Mouse (Mus musculus) limb, embryonic 15.5 days (tissue): ENCODE data around the gene Ttll13. TPM values are rescaled to one million over a fixed set of nuclear protein-coding genes. Genes with fewer than 3 reads are reported as not detected.

Experiments
- ATAC-seq: fragments of 200-750 bp; cut with Nextera tagmentation; 2 replicates; pipeline ENCODE4 v1.8.0; 2017; ENCODE audit warnings: low read depth, moderate TSS enrichment; ENCODE audit not compliant: insufficient number of reproducible peaks, low FRiP score, low TSS enrichment
- H3K27ac ChIP-seq: fragments of 300-500 bp; sonication (generic); 2 replicates; pipeline ENCODE4 v1.5.1; 2015; ENCODE audit warnings: moderate library complexity, mild to moderate bottlenecking, inconsistent platforms
- H3K27me3 ChIP-seq: fragments of 300-500 bp; sonication (generic); 2 replicates; pipeline ENCODE4 v1.6.1; 2015; ENCODE audit warnings: inconsistent platforms
- H3K36me3 ChIP-seq: fragments of 300-500 bp; sonication (generic); 2 replicates; pipeline ENCODE4 v1.6.1; 2015; ENCODE audit warnings: inconsistent platforms
- H3K4me1 ChIP-seq: fragments of 300-500 bp; sonication (generic); 2 replicates; pipeline ENCODE4 v1.6.1; 2015; ENCODE audit warnings: inconsistent platforms
- H3K4me2 ChIP-seq: fragments of 300-500 bp; sonication (generic); 2 replicates; pipeline ENCODE4 v1.6.1; 2015; ENCODE audit warnings: mild to moderate bottlenecking, inconsistent platforms
- H3K4me3 ChIP-seq: fragments of 300-500 bp; sonication (generic); 2 replicates; pipeline ENCODE4 v1.5.1; 2015; ENCODE audit warnings: mild to moderate bottlenecking, inconsistent platforms
- H3K9ac ChIP-seq: fragments of 300-500 bp; sonication (generic); 2 replicates; pipeline ENCODE4 v1.6.1; 2015; ENCODE audit warnings: inconsistent platforms
- H3K9me3 ChIP-seq: fragments of 300-500 bp; sonication (generic); 2 replicates; pipeline ENCODE4 v1.6.1; 2016; ENCODE audit warnings: inconsistent platforms
- WGBS: fragments of 180-500 bp; shearing (Covaris S2); methylation state at CpG from one replicate; pipeline ENCODE4 v1.1.7; 2015; 5-methylcytosine and 5-hydroxymethylcytosine counted together
- polyA plus RNA-seq: library from polyadenylated mRNA; unstranded; fragments of >200 nt; fragmentation: Nextera tagmentation; extraction: Ambion mirVana; gene quantifications from 2 replicates; pipeline ENCODE4 v1.2.1, GENCODE M21; 2015

Gene Ttll13
- polyA plus RNA-seq, 1 experiment from 2014 or later: 1.1 TPM

DNA sequence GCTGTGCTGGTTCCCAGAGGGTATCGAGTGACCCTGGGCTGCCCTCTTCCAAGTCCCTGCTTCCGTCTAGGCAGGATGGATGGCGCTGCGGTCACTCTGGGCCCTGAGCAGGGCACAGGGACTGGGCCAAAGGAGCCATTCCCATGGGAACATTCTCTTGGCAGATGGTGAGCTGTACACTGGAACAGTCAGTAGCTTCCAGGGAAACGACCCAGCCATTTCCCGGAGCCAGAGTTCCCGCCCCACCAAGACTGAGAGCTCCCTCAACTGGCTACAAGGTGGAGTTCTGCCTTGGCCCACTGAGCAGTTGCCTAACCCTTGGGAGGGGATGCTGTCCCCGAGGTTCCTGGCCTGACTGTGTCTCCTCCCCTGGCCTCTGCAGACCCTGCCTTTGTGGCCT is 29.6 kb upstream of the Ttll13 start:
- 72% methylated on average over 8 of the region's 8 CpGs for WGBS
- H3K9ac ChIP-seq: no peak overlapping the region
- no peaks in the 10 kb centered on the region for H3K27me3 ChIP-seq
- no peak for ATAC-seq
- no peak overlapping the region for H3K4me3 ChIP-seq
- no peak overlapping the region for H3K27ac ChIP-seq
- H3K4me2 ChIP-seq: no peak overlapping the region
- H3K36me3 ChIP-seq: peaks cover 74% of the 10 kb centered on the region
- H3K9me3 ChIP-seq: no peaks in the 10 kb centered on the region
- H3K4me1 ChIP-seq: peaks cover 4% of the 10 kb centered on the region

DNA sequence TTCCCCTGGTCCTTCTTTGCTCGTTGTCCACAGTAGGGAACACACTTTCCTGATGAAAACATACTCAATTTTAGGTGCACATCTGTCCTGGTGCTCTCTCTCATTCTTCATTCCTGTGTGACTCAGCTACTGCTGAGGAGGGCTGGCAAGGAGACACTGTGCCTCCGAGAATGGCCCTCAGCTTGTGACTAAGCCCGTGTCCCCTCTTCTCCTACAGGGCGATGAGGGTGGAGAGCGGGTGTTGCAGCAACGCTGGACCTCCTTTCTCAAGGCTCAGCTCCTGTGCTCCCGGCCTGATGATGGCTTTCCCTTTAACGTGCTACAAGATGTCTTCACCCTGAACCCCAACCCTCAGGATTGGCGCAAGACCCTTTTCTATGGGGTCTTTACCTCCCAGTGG is 27.5 kb upstream of the Ttll13 start:
- Histone ChIP-seq H3K4me3 (no peak overlapping the region), H3K9me3 (no peaks in the 10 kb centered on the region), H3K27me3 (no peaks in the 10 kb centered on the region), H3K4me1 (peaks cover 4% of the 10 kb centered on the region), H3K27ac (no peak overlapping the region), H3K9ac (no peak overlapping the region), H3K4me2 (no peak overlapping the region), H3K36me3 (peaks cover 76% of the 10 kb centered on the region)
- ATAC-seq: no peak
- 91% methylated on average over 9 of the region's 9 CpGs for WGBS

DNA sequence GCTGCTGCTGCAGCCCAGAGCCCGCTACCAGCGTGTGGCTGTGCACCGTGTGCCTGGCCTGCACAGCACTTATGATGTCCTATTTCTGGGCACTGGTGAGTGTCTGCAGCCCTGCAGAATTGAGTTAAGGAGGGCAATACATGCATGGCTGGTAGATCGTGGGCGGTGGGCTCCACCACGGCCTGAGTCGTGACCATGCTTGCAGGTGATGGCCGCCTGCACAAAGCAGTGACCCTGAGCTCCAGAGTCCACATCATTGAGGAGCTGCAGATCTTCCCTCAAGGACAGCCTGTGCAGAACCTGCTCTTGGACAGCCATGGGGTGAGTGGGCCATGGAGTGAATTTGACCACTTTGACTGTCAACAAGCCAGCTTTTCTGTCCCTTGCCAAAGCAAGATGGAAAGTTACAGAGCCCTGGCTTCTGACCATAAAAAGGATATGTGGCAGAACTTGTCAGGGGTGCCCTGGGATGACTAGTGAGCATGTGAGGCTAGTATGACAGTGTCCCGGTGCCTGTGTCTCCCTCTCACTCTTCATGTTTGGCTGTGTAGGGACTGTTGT is 25.9 kb upstream of the Ttll13 start:
- Histone ChIP-seq H3K9ac (no peak overlapping the region), H3K36me3 (peaks cover 88% of the 10 kb centered on the region), H3K4me3 (no peak overlapping the region), H3K27ac (no peak overlapping the region), H3K4me2 (no peak overlapping the region), H3K27me3 (no peaks in the 10 kb centered on the region), H3K9me3 (no peaks in the 10 kb centered on the region), H3K4me1 (peaks cover under 1% of the 10 kb centered on the region)
- ATAC-seq: no peak
- 94% methylated on average over 9 of the region's 9 CpGs for WGBS

DNA sequence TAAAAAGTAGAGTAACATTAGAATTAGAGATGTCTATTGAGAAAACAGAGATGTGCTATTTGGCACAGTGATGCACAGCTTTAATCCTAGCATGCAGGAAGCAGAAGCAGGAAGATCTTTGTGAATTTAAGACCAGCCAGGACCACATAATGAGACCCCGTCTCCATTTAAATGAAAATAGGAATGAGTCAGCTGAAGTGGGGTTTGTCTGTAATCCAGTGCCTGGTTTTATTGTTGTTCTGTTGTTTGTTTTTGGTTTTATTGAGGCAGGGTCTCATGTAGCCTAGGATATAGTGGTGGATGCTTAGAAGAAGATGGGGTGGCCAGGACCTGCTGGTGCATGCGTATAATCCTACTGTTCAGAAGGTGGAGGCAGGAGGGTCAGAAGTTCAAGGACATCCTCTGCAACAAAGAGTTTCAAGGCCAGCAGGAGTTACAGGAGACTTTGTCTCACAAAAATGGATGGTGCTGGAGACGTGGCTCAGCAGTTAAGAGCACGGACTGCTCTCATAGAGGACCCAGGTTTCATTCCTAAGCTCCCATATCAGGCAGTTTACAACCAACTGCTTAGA is 24.9 kb upstream of the Ttll13 start:
- peaks cover 85% of the 10 kb centered on the region for H3K36me3 ChIP-seq
- H3K4me2 ChIP-seq: no peak overlapping the region
- H3K27ac ChIP-seq: no peak overlapping the region
- no peak overlapping the region for H3K4me3 ChIP-seq
- H3K4me1 ChIP-seq: no peaks in the 10 kb centered on the region
- no peaks in the 10 kb centered on the region for H3K27me3 ChIP-seq
- no peak overlapping the region for H3K9ac ChIP-seq
- ATAC-seq: no peak
- no peaks in the 10 kb centered on the region for H3K9me3 ChIP-seq
- 89% methylated on average over 4 of the region's 4 CpGs for WGBS

DNA sequence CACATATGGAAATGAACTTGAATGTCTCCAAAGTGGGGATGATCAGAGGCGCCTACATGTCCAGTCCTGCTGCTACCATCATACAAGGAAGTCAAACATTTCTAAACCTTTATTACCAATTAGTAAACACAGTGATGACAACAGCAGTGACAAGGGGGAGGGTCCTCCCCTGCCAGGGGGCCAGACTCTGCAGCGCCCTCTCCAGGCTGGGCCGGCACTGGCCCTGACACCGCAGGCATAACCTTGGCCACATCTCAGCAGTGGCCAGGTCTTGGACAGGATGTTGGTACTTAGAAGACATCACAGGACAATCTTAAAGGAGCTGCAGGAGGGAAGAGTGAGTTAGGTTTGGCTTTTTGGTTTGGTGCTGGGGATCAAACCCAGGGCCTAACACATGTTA is 19.1 kb upstream of the Ttll13 start:
- no peaks in the 10 kb centered on the region for H3K9me3 ChIP-seq
- H3K36me3 ChIP-seq: peaks cover 51% of the 10 kb centered on the region
- H3K9ac ChIP-seq: no peak overlapping the region
- H3K27ac ChIP-seq: 0 out of 2 replicates have a peak overlapping the region, but pooled peaks have one; percentile 8
- H3K4me1 ChIP-seq: peaks cover 7% of the 10 kb centered on the region
- H3K4me3 ChIP-seq: no peak overlapping the region
- no peak for ATAC-seq
- 95% methylated on average over 4 of the region's 4 CpGs for WGBS
- no peak overlapping the region for H3K4me2 ChIP-seq
- H3K27me3 ChIP-seq: no peaks in the 10 kb centered on the region

DNA sequence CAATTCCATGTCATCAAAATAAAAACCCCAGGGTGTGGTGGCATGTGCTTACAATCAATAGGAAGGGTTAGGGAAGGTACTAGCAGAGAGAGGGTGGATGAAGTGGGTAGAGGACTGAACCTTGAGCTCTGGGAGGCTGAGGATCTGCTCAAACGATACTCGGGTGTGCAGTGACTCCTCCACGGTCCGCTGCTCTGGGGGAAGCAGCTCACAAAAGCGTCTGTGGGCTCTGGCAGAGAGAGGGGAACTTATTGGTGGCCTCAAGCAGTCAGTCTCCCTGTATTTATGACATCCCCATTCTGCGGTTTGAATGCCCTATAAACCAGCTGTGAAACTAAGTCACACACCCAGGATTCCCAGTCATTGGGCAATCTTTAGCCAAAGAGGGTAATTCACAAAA is 16.0 kb upstream of the Ttll13 start:
- no peak overlapping the region for H3K4me2 ChIP-seq
- no peak overlapping the region for H3K9ac ChIP-seq
- no peaks in the 10 kb centered on the region for H3K27me3 ChIP-seq
- ATAC-seq: no peak
- H3K9me3 ChIP-seq: no peaks in the 10 kb centered on the region
- H3K4me1 ChIP-seq: peaks cover 16% of the 10 kb centered on the region
- peaks cover 27% of the 10 kb centered on the region for H3K36me3 ChIP-seq
- WGBS: 36% methylated on average over 6 of the region's 6 CpGs
- no peak overlapping the region for H3K4me3 ChIP-seq
- no peak overlapping the region for H3K27ac ChIP-seq

DNA sequence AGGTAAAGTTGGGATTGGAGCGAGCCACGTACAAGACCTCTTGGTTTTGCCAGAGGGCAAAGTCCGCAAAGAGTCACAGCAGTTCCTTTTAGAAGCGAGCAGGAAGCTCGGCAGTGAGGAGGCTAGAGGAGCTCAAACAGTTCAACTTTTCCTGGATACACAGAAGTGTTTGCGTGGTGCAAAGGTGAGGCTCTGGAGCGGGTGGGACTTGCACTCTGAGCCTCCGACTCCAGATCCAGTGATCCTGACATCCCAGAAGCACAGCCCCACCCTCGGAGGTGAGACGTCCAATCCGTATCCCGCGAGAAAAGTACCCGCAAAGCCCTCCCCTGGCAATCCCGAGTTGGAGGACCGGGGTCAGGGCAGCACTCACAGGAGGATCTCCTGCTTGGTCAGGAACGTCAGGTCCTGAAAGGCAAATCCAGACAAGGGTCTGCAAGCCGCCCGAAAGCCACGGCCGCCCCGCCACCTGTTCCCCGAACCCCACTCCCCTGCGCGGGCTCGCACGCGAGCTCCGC is 14.1 kb upstream of the Ttll13 start:
- Histone ChIP-seq H3K9ac (peak overlapping the region; percentile 44), H3K36me3 (peaks cover 15% of the 10 kb centered on the region), H3K27me3 (no peaks in the 10 kb centered on the region), H3K4me3 (peak overlapping the region; percentile 64), H3K4me1 (peaks cover 16% of the 10 kb centered on the region), H3K27ac (peak overlapping the region; percentile 69), H3K9me3 (no peaks in the 10 kb centered on the region), H3K4me2 (peak overlapping the region; percentile 80)
- no peak for ATAC-seq
- under 1% methylated on average over 29 of the region's 29 CpGs for WGBS

DNA sequence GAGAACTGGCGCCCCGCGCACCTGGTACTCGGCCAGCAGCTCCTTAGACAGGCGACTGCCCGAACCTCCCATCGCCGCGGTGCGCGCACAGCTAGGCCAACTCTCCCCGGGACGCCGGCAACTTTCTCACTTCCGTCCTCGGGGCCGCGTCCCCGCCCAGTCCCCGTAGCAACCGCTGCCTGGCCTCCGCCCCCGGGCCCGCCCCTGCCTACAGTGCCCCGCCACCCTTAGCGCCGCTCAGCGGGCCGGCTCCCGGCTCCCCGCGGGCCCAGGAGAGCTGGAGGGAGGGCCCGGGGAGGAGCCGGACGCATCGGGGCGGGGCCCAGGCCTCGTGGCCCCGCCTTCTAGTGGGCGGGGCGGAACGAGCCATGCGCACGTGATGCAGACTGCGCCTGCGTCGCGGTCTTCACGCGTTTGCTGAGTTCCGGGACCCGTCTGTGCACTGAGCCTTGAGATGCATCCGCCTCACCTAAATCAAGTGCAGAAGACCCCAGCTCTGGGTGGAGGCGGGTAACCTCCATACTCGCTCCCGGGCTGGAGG is 13.6 kb upstream of the Ttll13 start, which contains the start of the genes Cib1 and Gdpgp1:
Gene Cib1, minus strand, starts transcription at position 325 of the 541 bp plus-strand sequence.
Gene Gdpgp1, plus strand, starts transcription at position 377 of the 541 bp plus-strand sequence.
- no peaks in the 10 kb centered on the region for H3K27me3 ChIP-seq
- no peaks in the 10 kb centered on the region for H3K9me3 ChIP-seq
- ATAC-seq: peak; percentile 98
- peak within 1 kb of the TSS; percentile 64 for H3K4me3 ChIP-seq
- peaks cover 16% of the 10 kb centered on the region for H3K4me1 ChIP-seq
- peak within 1 kb of the TSS; percentile 80 for H3K4me2 ChIP-seq
- H3K9ac ChIP-seq: peak within 1 kb of the TSS; percentile 60
- H3K36me3 ChIP-seq: peaks cover 10% of the 10 kb centered on the region
- WGBS: under 1% methylated on average over 55 of the region's 56 CpGs
- H3K27ac ChIP-seq: peak within 1 kb of the TSS; percentile 69

DNA sequence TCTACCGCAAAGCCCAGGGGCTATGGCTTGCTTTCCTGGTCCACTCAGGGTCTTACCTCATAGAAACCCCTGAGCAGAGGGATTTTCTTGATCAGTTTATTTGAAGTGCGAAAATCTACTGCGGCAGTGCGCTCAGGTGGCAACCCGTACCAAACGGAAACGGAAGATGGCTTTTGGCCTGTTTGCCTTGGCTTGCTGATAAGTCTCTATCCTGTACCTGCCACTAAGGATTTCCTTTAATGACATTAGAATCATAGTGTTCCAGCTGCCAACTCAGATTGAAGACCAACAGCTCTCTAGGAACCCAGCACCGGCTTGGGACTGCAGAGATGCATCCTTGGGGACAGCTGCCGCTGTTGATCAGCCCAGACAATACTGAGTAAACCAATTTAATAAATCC is 12.4 kb upstream of the Ttll13 start:
- ATAC-seq: no peak
- no peak overlapping the region; the same call in 1 of the 2 replicates for H3K4me3 ChIP-seq

DNA sequence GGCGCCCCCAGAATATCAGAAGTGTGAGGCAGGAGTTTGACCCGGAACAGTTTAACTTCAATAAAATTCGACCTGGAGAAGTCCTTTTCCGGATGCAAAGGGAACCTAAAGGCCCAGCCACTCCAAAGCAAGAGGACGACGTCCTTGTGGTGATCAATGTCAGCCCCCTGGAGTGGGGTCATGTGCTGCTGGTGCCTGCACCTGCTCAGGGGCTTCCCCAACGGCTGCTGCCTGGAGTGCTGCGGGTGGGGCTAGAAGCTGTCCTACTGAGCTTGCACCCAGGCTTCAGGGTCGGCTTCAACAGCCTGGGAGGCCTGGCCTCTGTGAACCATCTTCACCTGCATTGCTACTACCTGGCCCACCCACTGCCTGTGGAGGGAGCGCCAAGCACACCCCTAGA is 7.6 kb upstream of the Ttll13 start:
- H3K9ac ChIP-seq: no peak overlapping the region
- no peak for ATAC-seq
- H3K36me3 ChIP-seq: peaks cover 36% of the 10 kb centered on the region
- no peaks in the 10 kb centered on the region for H3K27me3 ChIP-seq
- H3K4me1 ChIP-seq: peaks cover 6% of the 10 kb centered on the region
- no peaks in the 10 kb centered on the region for H3K9me3 ChIP-seq
- H3K4me2 ChIP-seq: no peak overlapping the region
- no peak overlapping the region for H3K27ac ChIP-seq
- WGBS: 92% methylated on average over 10 of the region's 10 CpGs
- H3K4me3 ChIP-seq: no peak overlapping the region

More for the DNA sequence above, 12.4 kb upstream of the Ttll13 start:
- H3K27ac ChIP-seq: no peak overlapping the region
- H3K4me2 ChIP-seq: peak overlapping the region; percentile 80; the same call in 1 of the 2 replicates
- peaks cover 16% of the 10 kb centered on the region for H3K4me1 ChIP-seq
- H3K9ac ChIP-seq: no peak overlapping the region
- H3K9me3 ChIP-seq: no peaks in the 10 kb centered on the region
- no peaks in the 10 kb centered on the region for H3K27me3 ChIP-seq
- peaks cover 12% of the 10 kb centered on the region for H3K36me3 ChIP-seq
- WGBS: 74% methylated on average over 9 of the region's 9 CpGs

DNA sequence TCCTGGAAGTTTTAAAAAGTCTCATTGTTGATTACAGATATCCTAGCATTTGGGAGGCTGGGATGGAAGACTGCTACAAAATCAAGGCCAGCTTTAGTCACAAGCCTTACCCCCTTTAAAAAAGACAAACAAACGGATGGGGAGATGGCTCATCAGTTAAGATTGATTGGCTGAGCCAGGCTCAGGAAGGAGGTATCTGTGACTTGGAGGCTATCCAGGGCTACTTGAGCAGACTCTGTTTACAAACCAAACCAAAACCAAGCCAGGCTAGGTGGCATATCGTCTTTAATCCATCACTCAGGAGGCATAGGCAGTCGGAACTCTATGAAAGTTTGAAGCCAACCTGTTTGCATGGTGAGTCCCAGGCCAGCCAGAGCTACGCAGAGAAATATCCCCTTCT is 4.5 kb upstream of the Ttll13 start:
- H3K27me3 ChIP-seq: no peaks in the 10 kb centered on the region
- no peak for ATAC-seq
- 82% methylated on average over 4 of the region's 4 CpGs for WGBS
- no peak overlapping the region for H3K9ac ChIP-seq
- H3K4me2 ChIP-seq: no peak overlapping the region
- H3K27ac ChIP-seq: no peak overlapping the region
- no peak overlapping the region for H3K4me3 ChIP-seq
- 0 out of 2 replicates have a peak, but pooled peaks cover 2% of the 10 kb centered on the region for H3K4me1 ChIP-seq
- no peaks in the 10 kb centered on the region for H3K9me3 ChIP-seq
- H3K36me3 ChIP-seq: peaks cover 36% of the 10 kb centered on the region

DNA sequence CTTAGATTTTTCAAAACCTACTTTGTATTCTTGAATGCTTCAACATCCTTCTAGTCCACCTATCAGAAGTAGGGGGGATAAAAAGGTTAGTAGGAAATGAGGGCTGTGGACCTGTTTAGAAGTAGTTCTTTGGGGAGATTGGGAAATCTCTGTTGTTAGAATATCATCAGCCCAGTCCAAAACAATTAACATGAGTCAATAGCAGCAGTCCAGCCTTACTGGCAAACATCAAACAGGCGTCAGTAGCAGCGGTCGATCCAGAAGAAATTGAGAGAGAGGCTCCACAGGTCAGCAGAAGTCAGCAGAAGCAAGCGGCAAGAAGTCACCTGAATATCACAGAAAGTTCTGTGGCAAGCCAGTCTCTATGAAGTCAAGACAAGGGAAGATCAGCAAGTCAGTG is 1.3 kb upstream of the Ttll13 start:
- Histone ChIP-seq H3K4me2 (no peak overlapping the region), H3K4me3 (no peak overlapping the region), H3K9ac (no peak overlapping the region), H3K36me3 (peaks cover 15% of the 10 kb centered on the region), H3K27ac (no peak overlapping the region), H3K27me3 (no peaks in the 10 kb centered on the region), H3K9me3 (no peaks in the 10 kb centered on the region), H3K4me1 (0 out of 2 replicates have a peak, but pooled peaks cover 2% of the 10 kb centered on the region)
- no peak for ATAC-seq
- 92% methylated on average over 4 of the region's 4 CpGs for whole genome bisulfite sequencing
